Mouse (Mus musculus) lung, embryonic 14.5 days (tissue): Measurements from ENCODE around the gene Med21. TPM values are rescaled to one million over a fixed set of nuclear protein-coding genes. Genes with fewer than 3 reads are reported as not detected.

Source experiments
- ATAC-seq: fragments of 200-750 bp; cut with Nextera tagmentation; 2 replicates; pipeline ENCODE4 v1.8.0; 2017; ENCODE audit warnings: mild to moderate bottlenecking, moderate TSS enrichment, moderate library complexity; ENCODE audit not compliant: insufficient read depth
- DNase-seq: peaks from one replicate; pipeline ENCODE4 v3.0.0-alpha.2; 2015
- H3K27ac ChIP-seq: fragments of 300-500 bp; sonication (generic); 2 replicates; pipeline ENCODE4 v1.5.1; 2014; ENCODE audit warnings: low read depth, mild to moderate bottlenecking, moderate library complexity
- H3K27me3 ChIP-seq: fragments of 300-500 bp; sonication (generic); 2 replicates; pipeline ENCODE4 v1.6.1; 2014; ENCODE audit warnings: low read length, control low read depth; ENCODE audit not compliant: insufficient read depth
- H3K36me3 ChIP-seq: fragments of 300-500 bp; sonication (generic); 2 replicates; pipeline ENCODE4 v1.6.1; 2014; ENCODE audit warnings: control low read depth; ENCODE audit not compliant: insufficient read depth
- H3K4me1 ChIP-seq: fragments of 300-500 bp; sonication (generic); 2 replicates; pipeline ENCODE4 v1.6.1; 2014; ENCODE audit warnings: antibody characterized with exemption, control low read depth; ENCODE audit not compliant: insufficient read depth
- H3K4me2 ChIP-seq: fragments of 300-500 bp; sonication (generic); 2 replicates; pipeline ENCODE4 v1.6.1; 2014; ENCODE audit warnings: mild to moderate bottlenecking
- H3K4me3 ChIP-seq: fragments of 300-500 bp; sonication (generic); 2 replicates; pipeline ENCODE4 v1.5.1; 2014; ENCODE audit warnings: low read depth, low read length
- H3K9ac ChIP-seq: fragments of 300-500 bp; sonication (generic); 2 replicates; pipeline ENCODE4 v1.6.1; 2014
- H3K9me3 ChIP-seq: fragments of 300-500 bp; sonication (generic); 2 replicates; pipeline ENCODE4 v1.6.1; 2016; ENCODE audit warnings: low read depth, low read length, control low read depth
- CTCF ChIP-seq: IDR thresholded peaks from 2 replicates; pipeline ENCODE4 v1.5.1; 2016; ENCODE audit warnings: antibody characterized with exemption, low read depth
- WGBS: fragments of 180-500 bp; shearing (Covaris S2); extraction: QIAGEN DNeasy Blood & Tissue Kit; methylation state at CpG from one replicate; pipeline ENCODE4 v1.1.7; 2014; 5-methylcytosine and 5-hydroxymethylcytosine counted together
- polyA plus RNA-seq: library from polyadenylated mRNA; unstranded; fragments of >200 nt; fragmentation: Nextera tagmentation; extraction: Ambion mirVana; gene quantifications from 2 replicates; pipeline ENCODE4 v1.2.1, GENCODE M21; 2014

Gene Med21
- polyA plus RNA-seq, 1 experiment from 2014 or later = 138 TPM

DNA sequence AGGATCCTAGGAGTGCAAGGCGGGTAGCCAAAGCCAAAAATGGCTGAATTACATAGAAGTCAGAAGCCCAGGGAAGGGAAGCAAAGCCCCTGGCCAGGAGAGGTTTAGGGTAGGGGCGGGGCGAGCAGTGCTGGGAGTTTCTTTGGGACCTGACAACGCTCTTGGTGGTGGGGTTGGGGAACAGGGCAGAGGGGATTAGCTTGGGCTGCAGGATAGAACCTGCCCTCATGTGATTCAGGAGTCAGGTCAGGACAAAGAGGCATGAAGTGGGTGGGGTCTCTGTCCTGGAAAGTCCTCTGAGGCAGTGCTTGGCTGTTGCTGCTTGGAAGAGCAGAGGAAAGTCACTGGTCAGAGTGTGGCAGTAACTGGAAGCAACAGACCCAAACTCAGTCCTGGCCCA, 41.5 kb downstream of the Med21 start:
- ATAC-seq (no peak), DNase-seq (no peak)
- H3K27ac ChIP-seq = no peak overlapping the region
- H3K4me3 ChIP-seq = no peak overlapping the region
- no peaks in the 10 kb centered on the region for H3K27me3 ChIP-seq
- no peaks in the 10 kb centered on the region for H3K36me3 ChIP-seq
- TF ChIP-seq CTCF = no peak
- H3K4me1 ChIP-seq = no peaks in the 10 kb centered on the region
- no peak overlapping the region for H3K4me2 ChIP-seq
- no peak overlapping the region for H3K9ac ChIP-seq
- no peaks in the 10 kb centered on the region for H3K9me3 ChIP-seq
- 80% methylated on average over 4 of the region's 4 CpGs for WGBS

DNA sequence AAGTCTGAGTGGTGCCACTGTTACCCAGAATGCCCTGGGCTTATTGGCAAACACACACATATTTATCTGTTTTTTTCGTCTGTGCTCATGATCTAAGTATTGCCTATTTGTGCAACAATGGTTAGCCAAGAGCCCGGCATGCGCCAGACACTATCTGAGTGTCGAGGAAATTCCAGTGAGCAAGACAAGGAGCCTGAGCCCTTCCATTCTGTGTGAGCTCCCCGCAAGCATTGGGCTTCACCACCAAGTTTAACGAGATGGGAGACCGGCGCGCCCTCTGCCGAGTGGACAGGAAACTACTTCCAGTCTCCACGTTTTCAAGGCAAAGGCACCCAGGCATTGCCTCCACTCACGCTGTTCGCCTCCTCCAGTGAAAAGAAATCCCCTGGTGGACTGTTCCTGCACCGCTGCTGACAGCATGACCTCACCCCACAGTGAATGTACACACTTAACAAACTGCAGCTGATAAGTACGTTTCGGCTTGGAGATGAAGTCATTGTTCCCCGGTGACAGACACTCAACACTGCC, 43.5 kb downstream of the Med21 start:
- no peaks in the 10 kb centered on the region for H3K9me3 ChIP-seq
- no peak overlapping the region for H3K9ac ChIP-seq
- peak; percentile 95 for ATAC-seq
- peak; percentile 66 for DNase-seq
- no peak overlapping the region for H3K27ac ChIP-seq
- peak; percentile 65 for TF ChIP-seq CTCF
- H3K4me3 ChIP-seq = no peak overlapping the region
- 45% methylated on average over 17 of the region's 17 CpGs for WGBS
- H3K36me3 ChIP-seq = no peaks in the 10 kb centered on the region
- peak overlapping the region; percentile 16; the same call in 1 of the 2 replicates for H3K4me2 ChIP-seq
- H3K27me3 ChIP-seq = no peaks in the 10 kb centered on the region
- H3K4me1 ChIP-seq = no peaks in the 10 kb centered on the region

DNA sequence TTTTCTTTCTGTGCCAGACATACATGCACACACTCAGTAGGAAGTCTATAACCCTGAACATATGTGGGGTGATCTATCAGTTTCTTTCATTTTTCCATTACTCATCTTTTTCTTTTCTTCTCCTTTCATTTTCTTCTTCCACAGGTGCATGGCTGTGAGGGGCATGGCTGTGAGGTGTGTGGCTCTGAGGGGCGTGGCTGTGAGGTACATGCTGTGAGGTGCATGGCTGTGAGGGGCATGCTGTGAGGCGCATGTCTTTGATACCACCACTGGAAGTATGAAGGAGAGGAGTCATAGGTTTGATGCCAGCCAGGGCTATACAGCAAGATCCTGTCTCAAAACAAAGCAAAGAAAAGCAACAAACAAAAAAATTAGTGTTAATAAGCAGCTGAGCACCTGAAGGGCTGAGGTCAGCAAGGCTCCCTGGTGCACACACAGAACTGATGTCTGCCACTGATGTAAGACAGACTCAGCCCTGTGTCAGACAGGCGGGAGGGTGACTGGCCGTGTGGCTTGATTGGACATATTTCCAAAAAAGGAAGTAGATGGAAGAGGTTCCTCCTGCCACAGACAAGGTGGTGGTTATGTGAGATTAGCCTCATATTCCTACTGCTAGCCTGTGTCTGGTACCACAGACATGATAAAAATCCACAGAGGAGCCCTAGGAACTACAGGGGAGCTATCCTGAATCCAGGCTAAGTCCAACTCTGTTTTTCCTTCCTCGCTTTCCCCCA, 44.3 kb downstream of the Med21 start:
- H3K9me3 ChIP-seq = no peaks in the 10 kb centered on the region
- 55% methylated on average over 5 of the region's 5 CpGs for WGBS
- no peak overlapping the region for H3K4me3 ChIP-seq
- no peak for TF ChIP-seq CTCF
- H3K9ac ChIP-seq = no peak overlapping the region
- no peaks in the 10 kb centered on the region for H3K4me1 ChIP-seq
- ATAC-seq = peak; percentile 58
- H3K4me2 ChIP-seq = no peak overlapping the region
- H3K27me3 ChIP-seq = no peaks in the 10 kb centered on the region
- H3K36me3 ChIP-seq = no peaks in the 10 kb centered on the region
- DNase-seq = no peak
- peak overlapping the region; percentile 6; the same call in 1 of the 2 replicates for H3K27ac ChIP-seq

DNA sequence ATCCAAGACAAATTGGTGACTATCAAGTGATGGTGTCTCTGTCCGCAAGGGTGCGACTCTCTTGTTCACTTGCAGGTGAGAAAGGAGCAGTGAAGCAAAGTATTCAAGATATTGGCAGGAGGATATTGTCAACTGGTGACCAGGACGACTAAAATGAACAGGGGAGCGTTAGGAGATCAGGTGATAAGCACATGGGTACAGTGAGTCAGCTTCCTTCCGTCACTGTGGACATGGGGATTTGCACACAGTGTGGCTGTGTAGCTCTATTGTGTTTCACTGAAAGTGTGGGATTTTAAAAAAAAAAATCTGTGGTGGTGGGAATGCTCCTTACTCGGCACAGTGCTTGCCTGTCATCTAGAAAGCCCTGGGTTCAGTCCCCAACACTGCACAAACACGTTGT, 45.7 kb downstream of the Med21 start:
- H3K9me3 ChIP-seq = no peaks in the 10 kb centered on the region
- H3K4me2 ChIP-seq = no peak overlapping the region
- H3K27ac ChIP-seq = no peak overlapping the region
- DNase-seq (no peak), ATAC-seq (no peak)
- H3K36me3 ChIP-seq = no peaks in the 10 kb centered on the region
- no peak overlapping the region for H3K9ac ChIP-seq
- WGBS = 83% methylated on average over 7 of the region's 7 CpGs
- no peaks in the 10 kb centered on the region for H3K27me3 ChIP-seq
- no peak overlapping the region for H3K4me3 ChIP-seq
- H3K4me1 ChIP-seq = no peaks in the 10 kb centered on the region
- TF ChIP-seq CTCF = no peak

DNA sequence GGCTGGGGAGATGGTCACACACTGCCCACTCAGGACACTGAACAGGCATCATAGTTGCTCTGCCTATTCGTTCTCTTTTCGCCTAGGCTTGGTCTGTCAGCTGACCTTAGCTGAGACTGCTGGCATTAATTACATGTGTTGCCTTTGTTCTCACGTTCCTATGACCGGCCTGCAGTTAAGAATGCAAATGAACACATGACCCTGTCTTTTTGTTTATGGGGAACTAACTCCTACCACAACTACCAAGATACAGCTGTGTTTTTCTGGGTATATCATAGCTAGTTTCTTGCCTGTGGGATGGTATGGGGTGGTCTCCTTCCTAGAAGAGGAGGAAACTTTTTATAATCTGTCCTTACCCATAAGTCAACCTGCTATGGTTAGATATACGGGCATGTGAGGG, 46.5 kb downstream of the Med21 start:
- H3K4me3 ChIP-seq = no peak overlapping the region
- no peaks in the 10 kb centered on the region for H3K4me1 ChIP-seq
- 85% methylated on average over 5 of the region's 5 CpGs for WGBS
- ATAC-seq (no peak), DNase-seq (no peak)
- no peak overlapping the region for H3K9ac ChIP-seq
- H3K27me3 ChIP-seq = no peaks in the 10 kb centered on the region
- no peaks in the 10 kb centered on the region for H3K36me3 ChIP-seq
- no peak for TF ChIP-seq CTCF
- H3K9me3 ChIP-seq = no peaks in the 10 kb centered on the region
- H3K27ac ChIP-seq = no peak overlapping the region
- H3K4me2 ChIP-seq = no peak overlapping the region

DNA sequence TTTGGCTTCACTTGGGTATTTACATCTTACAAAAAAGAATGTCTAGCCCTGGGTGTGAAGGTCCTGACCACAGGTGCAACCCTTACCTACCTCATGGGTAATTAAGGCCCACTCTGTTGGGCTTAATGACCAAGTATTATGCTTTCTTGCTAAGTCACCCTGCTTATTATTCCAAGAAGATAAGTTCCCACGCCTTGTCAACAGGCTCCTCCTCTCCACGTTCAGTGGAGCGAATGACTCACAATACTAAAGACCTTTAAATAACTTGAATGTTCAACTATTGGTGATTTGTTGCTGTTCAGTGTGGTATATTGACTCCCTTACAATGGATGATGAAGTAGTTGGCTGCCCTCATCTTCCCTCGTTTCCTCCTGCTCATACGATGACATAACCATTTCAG, 55.4 kb downstream of the Med21 start:
- Histone ChIP-seq H3K27ac (no peak overlapping the region), H3K9ac (no peak overlapping the region), H3K36me3 (no peaks in the 10 kb centered on the region), H3K4me3 (no peak overlapping the region), H3K27me3 (no peaks in the 10 kb centered on the region), H3K4me1 (no peaks in the 10 kb centered on the region), H3K9me3 (peaks cover 4% of the 10 kb centered on the region; the same call in 1 of the 2 replicates), H3K4me2 (no peak overlapping the region)
- WGBS = 72% methylated on average over 5 of the region's 5 CpGs
- DNase-seq (no peak), ATAC-seq (no peak)
- TF ChIP-seq CTCF = no peak

DNA sequence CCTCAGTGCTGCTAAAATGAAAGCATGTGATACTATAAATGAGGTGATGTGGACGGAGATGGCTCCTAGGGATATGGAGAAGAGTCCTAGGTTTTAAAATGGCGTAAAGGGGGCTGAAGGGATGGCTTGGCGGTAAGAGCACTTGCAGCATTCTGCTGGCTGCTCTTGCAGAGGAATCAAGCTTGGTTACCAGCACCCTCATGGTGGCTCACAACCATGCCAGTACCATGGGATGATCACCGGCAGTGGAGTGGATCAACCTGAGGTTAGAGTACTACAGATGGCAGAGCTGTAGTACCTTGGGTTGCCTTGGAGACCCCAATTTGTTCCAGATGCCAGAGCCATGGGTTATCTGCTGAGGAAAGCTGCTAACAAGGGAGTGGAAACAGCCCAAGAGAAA, 56.0 kb downstream of the Med21 start:
- no peak overlapping the region for H3K9ac ChIP-seq
- H3K36me3 ChIP-seq = no peaks in the 10 kb centered on the region
- TF ChIP-seq CTCF = no peak
- H3K27me3 ChIP-seq = no peaks in the 10 kb centered on the region
- ATAC-seq (no peak), DNase-seq (no peak)
- H3K27ac ChIP-seq = no peak overlapping the region
- peaks cover 4% of the 10 kb centered on the region; the same call in 1 of the 2 replicates for H3K9me3 ChIP-seq
- no peak overlapping the region for H3K4me3 ChIP-seq
- H3K4me2 ChIP-seq = no peak overlapping the region
- no peaks in the 10 kb centered on the region for H3K4me1 ChIP-seq
- WGBS = 80% methylated on average over 4 of the region's 4 CpGs

Other genes with a start within 250 kb of the Med21 start
- 12.8 and 13.1 TPM in 2 replicates for gene Itpr2, start 140.3 kb upstream of the Med21 start, polyA plus RNA-seq
- 108 and 110 TPM in 2 replicates for gene Fgfr1op2, start 65.3 kb upstream of the Med21 start, polyA plus RNA-seq
- 62.7 and 70.2 TPM in 2 replicates for gene Ints13, start 64.7 kb upstream of the Med21 start, polyA plus RNA-seq
- gene Tm7sf3, start 277 bp downstream of the Med21 start, polyA plus RNA-seq = 28.5 and 28.8 TPM in 2 replicates
- gene Stk38l, start 82.4 kb downstream of the Med21 start, polyA plus RNA-seq = 15.6 and 16.2 TPM in 2 replicates
- gene Arntl2, start 153.5 kb downstream of the Med21 start, polyA plus RNA-seq = 5.9 and 6.2 TPM in 2 replicates
- gene Smco2, start 207.6 kb downstream of the Med21 start, polyA plus RNA-seq = not detected in 2 replicates
- 52.5 and 56.8 TPM in 2 replicates for gene Ppfibp1, start 245.9 kb downstream of the Med21 start, polyA plus RNA-seq